Mouse (Mus musculus) testis, adult 2 months (tissue): ENCODE data around the gene Gm7579. TPM values are rescaled to one million over a fixed set of nuclear protein-coding genes. Genes with fewer than 3 reads are reported as not detected.
"Not testable (repeated sequence)": the region's sequence is repeated elsewhere in the genome, so short reads cannot be mapped to it uniquely, and the experiment has no call there.

Experiments used
- H3K27ac ChIP-seq: fragments of 200-500 bp; 2 replicates; pipeline ENCODE4 v1.5.1; 2012; ENCODE audit warnings: low read depth, low read length; ENCODE audit not compliant: control insufficient read depth, insufficient read depth
- H3K27me3 ChIP-seq: fragments of 200-500 bp; 2 replicates; pipeline ENCODE4 v1.6.1; 2012; ENCODE audit warnings: mild to moderate bottlenecking, low read length, moderate library complexity; ENCODE audit not compliant: control insufficient read depth, insufficient read depth
- H3K36me3 ChIP-seq: fragments of 200-500 bp; 2 replicates; pipeline ENCODE4 v1.6.1; 2012; ENCODE audit warnings: mild to moderate bottlenecking, low read length; ENCODE audit not compliant: control insufficient read depth, insufficient read depth
- H3K4me1 ChIP-seq: fragments of 200-500 bp; 2 replicates; pipeline ENCODE4 v1.6.1; 2012; ENCODE audit warnings: low read length; ENCODE audit not compliant: control insufficient read depth, insufficient read depth
- H3K4me3 ChIP-seq: fragments of 200-500 bp; 2 replicates; pipeline ENCODE4 v1.5.1; 2012; ENCODE audit warnings: low read depth, mild to moderate bottlenecking, low read length, moderate library complexity, mixed read lengths; ENCODE audit not compliant: control insufficient read depth
- CTCF ChIP-seq: fragments of 200-500 bp; IDR thresholded peaks from 2 replicates; pipeline ENCODE4 v1.5.1; 2012; ENCODE audit warnings: low read depth, mild to moderate bottlenecking, inconsistent platforms, low read length, moderate library complexity; ENCODE audit not compliant: control insufficient read depth, insufficient read depth, insufficient replicate concordance
- POLR2A ChIP-seq: fragments of 200-500 bp; IDR thresholded peaks from 2 replicates; pipeline ENCODE4 v1.6.1; 2012; ENCODE audit warnings: low read depth, mild to moderate bottlenecking, inconsistent platforms, low read length, moderate library complexity; ENCODE audit not compliant: control insufficient read depth
- polyA plus RNA-seq: library from polyadenylated mRNA; depleted of rRNA; stranded (reverse); fragments of >200 nt; gene quantifications from 2 replicates; pipeline ENCODE4 v1.2.3, GENCODE M21; 2012

The Gm7579 gene
- polyA plus RNA-seq, 1 experiment = not detected

DNA sequence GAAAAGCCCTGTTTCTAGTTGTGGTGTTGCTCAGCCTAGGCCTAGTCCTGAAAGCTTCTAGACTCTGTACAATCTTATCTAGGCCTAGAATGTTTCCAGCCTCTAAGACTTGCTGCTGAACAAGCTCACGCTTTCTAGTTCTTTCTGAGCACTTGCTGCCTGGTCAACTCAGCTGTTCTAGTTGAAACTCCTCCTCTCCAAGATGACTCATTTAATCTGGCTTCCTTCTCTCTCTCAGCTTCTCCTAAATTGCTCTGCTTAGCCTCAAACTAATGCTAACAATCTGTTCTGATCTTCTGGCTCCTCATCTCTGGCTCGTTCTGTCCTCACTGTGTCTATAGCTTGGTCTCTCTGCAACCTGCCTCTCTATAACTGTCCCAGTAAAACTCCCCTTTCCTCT lies 12.9 kb upstream of the Gm7579 start:
- H3K4me3 ChIP-seq = no peak overlapping the region
- TF ChIP-seq POLR2A (no peak), CTCF (no peak)
- H3K27ac ChIP-seq = no peak overlapping the region
- H3K36me3 ChIP-seq = no peaks in the 10 kb centered on the region
- no peaks in the 10 kb centered on the region for H3K4me1 ChIP-seq
- no peaks in the 10 kb centered on the region for H3K27me3 ChIP-seq

DNA sequence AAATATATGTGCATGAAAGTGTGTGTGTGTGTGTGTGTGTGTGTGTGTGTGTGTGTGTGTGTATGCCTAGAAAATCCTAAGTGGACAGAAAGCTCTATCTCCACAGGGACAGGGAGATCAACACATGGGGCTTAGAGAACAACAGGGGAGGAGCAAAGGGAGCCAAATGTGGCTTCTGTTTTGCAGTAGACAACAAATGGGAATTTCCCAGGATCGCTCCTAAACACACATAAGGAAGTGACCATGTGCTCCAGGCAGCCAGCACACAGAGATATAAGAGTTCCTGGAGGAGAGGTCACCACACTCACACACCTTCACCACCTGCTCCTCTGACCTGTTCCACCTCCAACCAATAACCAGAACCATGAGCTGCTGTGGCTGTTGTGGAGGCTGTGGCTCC lies 10.6 kb upstream of the Gm7579 start, which contains the start of gene Krtap5-3:
TSS of gene Krtap5-3 (plus strand) at position 301 of the 400 bp plus-strand sequence.
- TF ChIP-seq CTCF (no peak), POLR2A (no peak)
- no peaks in the 10 kb centered on the region for H3K27me3 ChIP-seq
- no peak within 1 kb of the TSS for H3K27ac ChIP-seq
- H3K4me3 ChIP-seq = no peak within 1 kb of the TSS
- no peaks in the 10 kb centered on the region for H3K36me3 ChIP-seq
- H3K4me1 ChIP-seq = no peaks in the 10 kb centered on the region

DNA sequence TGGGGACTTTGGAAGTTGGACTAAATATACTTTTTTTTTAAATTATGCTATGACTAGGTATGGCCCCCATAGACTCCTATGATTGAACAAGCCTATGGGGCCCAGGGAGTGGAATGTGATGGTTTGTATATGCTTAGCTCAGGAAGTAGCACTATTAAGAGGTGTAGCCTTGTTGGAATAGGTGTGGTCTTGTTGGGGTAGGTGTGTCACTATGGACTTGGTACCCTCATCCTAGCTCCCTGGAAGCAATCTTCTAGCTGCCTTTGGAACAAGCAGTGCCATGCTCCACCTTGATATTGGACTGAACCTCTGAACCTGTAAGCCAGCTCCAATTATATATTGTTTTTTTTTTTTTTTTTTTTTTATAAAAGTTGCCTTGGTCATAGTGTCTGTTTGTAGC lies 6.2 kb upstream of the Gm7579 start:
- no peak overlapping the region for H3K4me3 ChIP-seq
- TF ChIP-seq POLR2A (no peak), CTCF (no peak)
- H3K27ac ChIP-seq = no peak overlapping the region
- H3K36me3 ChIP-seq = no peaks in the 10 kb centered on the region
- no peaks in the 10 kb centered on the region for H3K4me1 ChIP-seq
- H3K27me3 ChIP-seq = no peaks in the 10 kb centered on the region

DNA sequence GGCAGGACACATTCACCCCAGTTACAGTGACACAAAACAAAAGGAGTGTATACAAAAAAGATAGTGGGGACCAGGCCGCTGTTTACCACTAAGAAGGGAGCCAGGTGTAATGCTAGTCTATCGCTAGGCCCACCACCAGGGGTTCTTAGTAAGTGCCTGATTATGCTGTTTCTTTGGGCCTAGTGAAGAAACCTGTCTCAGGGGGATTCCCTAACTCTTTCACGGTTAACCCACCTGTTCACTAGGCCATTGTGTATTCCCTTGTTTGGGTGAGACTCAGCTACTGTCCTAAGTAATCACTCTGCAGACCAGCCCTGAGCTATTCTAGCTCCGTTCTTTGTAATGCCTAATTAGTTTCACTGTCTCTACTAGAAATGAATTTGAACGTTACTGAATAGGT lies 4.8 kb upstream of the Gm7579 start:
- not testable (repeated sequence) for H3K27ac ChIP-seq, H3K27me3 ChIP-seq, H3K36me3 ChIP-seq, H3K4me3 ChIP-seq, H3K4me1 ChIP-seq

DNA sequence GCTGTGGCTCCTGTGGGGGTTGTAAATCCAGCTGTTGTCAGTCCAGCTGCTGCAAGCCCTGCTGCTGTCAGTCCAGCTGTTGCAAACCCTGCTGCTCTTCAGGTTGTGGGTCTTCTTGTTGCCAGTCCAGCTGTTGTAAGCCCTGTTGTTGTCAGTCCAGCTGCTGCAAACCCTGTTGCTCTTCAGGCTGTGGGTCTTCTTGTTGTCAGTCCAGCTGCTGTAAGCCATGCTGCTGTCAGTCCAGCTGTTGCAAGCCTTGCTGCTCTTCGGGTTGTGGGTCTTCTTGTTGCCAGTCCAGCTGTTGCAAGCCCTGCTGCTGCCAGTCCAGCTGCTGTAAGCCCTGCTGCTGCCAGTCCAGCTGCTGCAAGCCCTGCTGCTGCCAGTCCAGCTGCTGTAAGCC lies 477 bp downstream of the Gm7579 start:
- H3K4me3 ChIP-seq, H3K27me3 ChIP-seq, H3K36me3 ChIP-seq, H3K4me1 ChIP-seq, H3K27ac ChIP-seq: not testable (repeated sequence)

DNA sequence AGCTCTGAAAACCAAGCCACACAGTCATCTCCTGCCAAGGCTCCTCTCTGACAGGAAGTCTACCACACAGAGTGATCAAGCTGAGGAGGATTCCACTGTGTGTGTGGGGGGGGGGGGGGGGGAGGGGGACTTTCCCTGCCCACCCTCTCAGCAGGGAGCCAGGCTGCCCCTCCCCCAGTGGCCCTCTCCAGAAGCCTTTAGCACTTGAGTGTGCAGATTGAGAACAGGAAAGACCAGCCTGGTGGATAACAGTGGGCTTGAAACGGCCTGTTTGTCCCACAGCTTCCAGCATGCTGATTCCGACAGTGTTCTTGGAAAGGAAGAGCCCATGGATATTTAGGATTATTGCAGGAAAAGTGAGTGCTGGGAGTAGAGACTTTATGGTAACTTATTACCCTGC lies 12.9 kb downstream of the Gm7579 start:
- Histone ChIP-seq H3K27me3 (no peaks in the 10 kb centered on the region), H3K4me3 (no peak overlapping the region), H3K36me3 (no peaks in the 10 kb centered on the region), H3K27ac (no peak overlapping the region), H3K4me1 (no peaks in the 10 kb centered on the region)
- no peak for TF ChIP-seq CTCF
- TF ChIP-seq POLR2A = no peak

DNA sequence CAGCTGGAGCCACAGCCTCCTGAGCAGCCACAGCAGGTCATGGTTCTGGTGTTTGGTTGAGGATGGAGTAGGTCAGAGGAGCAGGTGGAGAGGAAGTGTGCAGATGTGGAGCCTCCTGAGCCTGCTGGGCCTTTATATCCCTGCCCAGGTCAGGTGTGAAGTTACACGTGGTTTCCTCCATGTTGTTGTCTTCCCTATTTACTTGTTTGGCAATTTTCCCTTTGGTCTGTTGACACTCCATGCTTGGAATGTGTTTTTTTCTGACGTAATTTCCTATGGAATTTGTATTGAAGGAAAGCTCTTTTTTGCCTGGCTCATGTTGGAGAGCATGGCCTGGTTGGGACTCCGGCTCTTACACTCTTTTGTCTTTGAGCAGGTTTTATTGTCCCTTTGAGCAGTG lies 18.2 kb downstream of the Gm7579 start, which contains the start of gene Krtap5-5:
TSS of gene Krtap5-5 (minus strand) at position 101 of the 400 bp plus-strand sequence.
- H3K27ac ChIP-seq, H3K4me1 ChIP-seq, H3K27me3 ChIP-seq, H3K4me3 ChIP-seq, H3K36me3 ChIP-seq: not testable (repeated sequence)

DNA sequence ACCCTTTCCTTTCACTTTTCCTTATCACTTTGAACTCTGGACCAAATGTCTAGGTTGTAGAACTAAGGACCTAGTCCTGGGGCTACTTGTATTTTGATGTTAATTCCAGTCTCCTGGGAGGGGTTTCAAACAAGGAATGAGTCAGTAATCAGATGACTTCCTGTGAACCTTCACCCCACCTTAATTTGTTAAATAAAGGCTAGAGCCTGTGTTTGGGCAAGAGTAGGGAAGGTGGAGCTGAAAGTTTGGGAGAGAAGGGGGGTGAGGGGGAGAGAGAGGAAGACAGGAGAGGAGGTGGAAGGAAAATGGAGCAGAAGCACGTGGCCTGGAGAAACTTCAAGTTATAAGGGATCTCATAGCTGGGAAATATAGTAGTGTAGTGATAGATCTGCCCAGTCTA lies 19.9 kb downstream of the Gm7579 start:
- Histone ChIP-seq H3K4me3 (no peak overlapping the region), H3K27me3 (no peaks in the 10 kb centered on the region), H3K4me1 (no peaks in the 10 kb centered on the region), H3K27ac (no peak overlapping the region), H3K36me3 (no peaks in the 10 kb centered on the region)
- TF ChIP-seq CTCF = no peak
- TF ChIP-seq POLR2A = no peak

DNA sequence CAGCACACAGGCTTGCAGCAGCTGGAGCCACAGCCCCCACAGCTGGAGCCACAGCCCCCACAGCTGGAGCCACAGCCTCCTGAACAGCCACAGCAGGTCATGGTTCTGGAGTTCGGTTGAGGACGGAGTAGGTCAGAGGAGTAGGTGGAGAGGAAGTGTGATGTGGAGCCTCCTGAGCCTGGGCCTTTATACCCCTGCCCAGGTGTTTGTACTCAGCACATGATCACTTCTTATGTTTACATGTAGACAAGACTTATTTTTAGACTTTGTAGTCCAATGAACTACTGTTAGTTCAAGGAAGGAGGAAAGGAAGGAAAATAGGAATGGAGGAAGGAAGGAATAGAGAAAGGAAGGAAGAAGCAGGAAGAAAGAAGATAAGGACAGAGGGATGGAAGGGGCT lies 29.3 kb downstream of the Gm7579 start, which contains the start of gene Gm40460:
TSS of gene Gm40460 (minus strand) at position 101 of the 400 bp plus-strand sequence.
- H3K27me3 ChIP-seq = no peaks in the 10 kb centered on the region
- TF ChIP-seq POLR2A (no peak), CTCF (no peak)
- no peak within 1 kb of the TSS for H3K4me3 ChIP-seq
- no peaks in the 10 kb centered on the region for H3K36me3 ChIP-seq
- H3K4me1 ChIP-seq = no peaks in the 10 kb centered on the region
- H3K27ac ChIP-seq = no peak within 1 kb of the TSS
